Mouse (Mus musculus) cerebellum, adult 11 months (tissue): ENCODE measurements around the gene Mpdz.
A peak's percentile ranks its signal among the peaks of the same experiment; 100 is the strongest.

Source experiments
- DNase-seq: peaks from one replicate; pipeline ENCODE4 v3.0.0; 2022

Mpdz gene

GRCm38 (mm10) chr4:81279451-81279850 is 163.2 kb downstream of the Mpdz start:
- no peak for DNase-seq

- DNase-seq = no peak
Measured at GRCm38 (mm10) chr4:81275957-81276715, 166.5 kb downstream of the Mpdz start.

DNA sequence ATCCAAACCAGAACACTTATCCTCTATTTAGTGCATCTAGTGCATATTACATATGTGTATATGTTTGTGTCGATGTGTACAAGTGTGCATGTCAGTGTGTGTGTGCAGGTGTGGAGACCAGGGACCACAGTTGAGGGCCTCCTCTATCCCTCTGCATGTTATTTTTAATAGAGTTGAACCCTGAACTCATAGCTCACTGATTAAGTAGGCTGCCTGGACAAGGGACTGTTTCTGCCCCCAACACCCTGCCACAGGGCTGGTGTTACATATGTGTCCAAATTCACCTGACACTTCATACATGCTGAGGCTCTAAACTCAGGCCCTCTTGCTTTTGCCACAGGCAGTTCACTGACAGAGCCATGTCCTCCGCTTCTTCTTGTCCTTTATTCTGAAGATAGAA is 169.5 kb downstream of the Mpdz start:
- DNase-seq = no peak

- no peak for DNase-seq
Measured at GRCm38 (mm10) chr4:81252859-81253780, 189.5 kb downstream of the Mpdz start.

DNA sequence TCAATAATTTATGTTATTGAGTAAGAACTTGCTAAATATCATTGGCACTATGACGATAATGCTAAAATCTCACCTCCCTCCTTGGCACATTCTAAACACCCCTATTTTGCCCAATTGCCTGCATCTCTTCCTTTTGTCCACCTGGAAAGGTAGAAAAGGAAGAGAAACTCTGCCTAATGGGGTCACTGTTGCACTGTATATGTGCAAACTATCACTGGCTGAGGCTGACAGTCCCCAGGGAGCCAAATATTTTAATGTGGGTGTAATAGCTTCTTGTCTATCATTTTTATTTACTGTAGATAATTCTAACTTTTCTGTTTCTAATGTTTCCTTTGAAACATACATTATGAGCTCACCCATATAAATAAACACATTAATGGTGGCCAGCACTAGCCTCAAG is 190.3 kb downstream of the Mpdz start:
- DNase-seq = no peak

GRCm38 (mm10) chr4:81251934-81252333 is 190.7 kb downstream of the Mpdz start:
- peak; percentile 6 for DNase-seq

- DNase-seq = no peak
Measured at GRCm38 (mm10) chr4:81249245-81249644, 193.4 kb downstream of the Mpdz start.

DNA sequence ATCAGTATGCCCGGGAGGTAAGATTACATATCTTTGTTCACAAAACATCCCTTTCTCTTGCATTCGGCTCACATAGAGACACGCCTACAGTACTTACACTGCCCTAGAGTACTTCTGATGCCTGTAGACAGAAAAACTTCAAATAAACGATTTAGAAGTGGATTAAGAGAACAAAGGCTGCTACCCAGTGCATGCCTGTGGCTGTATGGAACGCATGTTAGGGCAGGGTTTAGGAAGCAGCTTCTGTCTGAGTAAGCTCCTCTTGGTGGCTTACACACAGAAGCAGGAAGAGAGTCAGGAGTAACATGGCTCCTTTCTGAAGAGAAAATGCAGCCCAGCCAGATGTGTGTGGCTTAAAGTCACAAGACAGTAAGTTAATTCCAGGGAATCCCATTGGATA is 206.4 kb downstream of the Mpdz start:
- DNase-seq = no peak
